Mouse (Mus musculus): Measurements from ENCODE around the gene P4hb. TPM values are rescaled to one million over a fixed set of nuclear protein-coding genes. Genes with fewer than 3 reads are reported as not detected.
"Not testable (repeated sequence)": the region's sequence is repeated elsewhere in the genome, so short reads cannot be mapped to it uniquely, and the experiment has no call there.

Gene P4hb
- polyA plus RNA-seq, 1 experiment: 372 TPM

GRCm38 (mm10) chr11:120539285-120540014 is 33.6 kb downstream of the P4hb start:
- DNase-seq (ENCODE audit: low read depth): no peak

- no peak for DNase-seq (ENCODE audit: low read depth)
Observed at GRCm38 (mm10) chr11:120538955-120539284, 34.1 kb downstream of the P4hb start.

- no peak for DNase-seq (ENCODE audit: low read depth)
Observed at GRCm38 (mm10) chr11:120538485-120538884, 34.6 kb downstream of the P4hb start.

GRCm38 (mm10) chr11:120535804-120536203 is 37.2 kb downstream of the P4hb start:
- DNase-seq (ENCODE audit: low read depth): no peak

- no peak for DNase-seq (ENCODE audit: low read depth)
Observed at GRCm38 (mm10) chr11:120535145-120535544, 37.9 kb downstream of the P4hb start.

GRCm38 (mm10) chr11:120534093-120534492 is 39.0 kb downstream of the P4hb start:
- DNase-seq (ENCODE audit: low read depth): no peak

- no peak for DNase-seq (ENCODE audit: low read depth)
Observed at GRCm38 (mm10) chr11:120531646-120532045, 41.4 kb downstream of the P4hb start.

- no peak for DNase-seq (ENCODE audit: low read depth)
Observed at GRCm38 (mm10) chr11:120530085-120530964, 42.7 kb downstream of the P4hb start, which contains the start of gene Gcgr. Gcgr (plus strand) TSS chr11:120530699.

- DNase-seq (ENCODE audit: low read depth): no peak
Observed at GRCm38 (mm10) chr11:120528903-120529302, 44.1 kb downstream of the P4hb start.

- no peak for DNase-seq (ENCODE audit: low read depth)
Observed at GRCm38 (mm10) chr11:120527690-120528354, 45.2 kb downstream of the P4hb start.

- no peak for DNase-seq (ENCODE audit: low read depth)
Observed at GRCm38 (mm10) chr11:120525959-120526358, 47.1 kb downstream of the P4hb start.

GRCm38 (mm10) chr11:120522581-120522980 is 50.5 kb downstream of the P4hb start:
- DNase-seq (ENCODE audit: low read depth): no peak

GRCm38 (mm10) chr11:120520967-120521540 is 52.0 kb downstream of the P4hb start:
- DNase-seq (ENCODE audit: low read depth): no peak

GRCm38 (mm10) chr11:120520498-120520897 is 52.6 kb downstream of the P4hb start:
- no peak for DNase-seq (ENCODE audit: low read depth)

GRCm38 (mm10) chr11:120519738-120520137 is 53.3 kb downstream of the P4hb start:
- DNase-seq (ENCODE audit: low read depth): no peak

- DNase-seq (ENCODE audit: low read depth): no peak
Observed at GRCm38 (mm10) chr11:120518558-120518957, 54.5 kb downstream of the P4hb start.

- no peak for DNase-seq (ENCODE audit: low read depth)
Observed at GRCm38 (mm10) chr11:120518027-120518426, 55.0 kb downstream of the P4hb start.

GRCm38 (mm10) chr11:120517147-120517546 is 55.9 kb downstream of the P4hb start:
- no peak for DNase-seq (ENCODE audit: low read depth)

GRCm38 (mm10) chr11:120515611-120516010 is 57.4 kb downstream of the P4hb start:
- no peak for DNase-seq (ENCODE audit: low read depth)

- DNase-seq (ENCODE audit: low read depth): not testable (repeated sequence)
Observed at GRCm38 (mm10) chr11:120514262-120514661, 58.8 kb downstream of the P4hb start.

GRCm38 (mm10) chr11:120512790-120513453 is 60.1 kb downstream of the P4hb start:
- DNase-seq (ENCODE audit: low read depth): no peak
